Mouse (Mus musculus): ENCODE measurements around the gene Ankef1. TPM values are rescaled to one million over a fixed set of nuclear protein-coding genes. Genes with fewer than 3 reads are reported as not detected.

The Ankef1 gene
- total RNA-seq (2012; rRNA removed) (not detected in 2 replicates), polyA plus RNA-seq (2012; ENCODE audit: insufficient read depth in 1 of 2, insufficient read length in 2 of 2, low read depth in 1 of 2, low replicate concordance in 2 of 2, missing spikeins in 1 of 2) (not detected)

GRCm38 (mm10) chr2:136501651-136502050 lies at the start of gene Ankef1:
Gene Ankef1 (plus strand): TSS chr2:136501910.
- Histone ChIP-seq H3K9me3 (replicated peaks; ENCODE audit: insufficient read depth, low read length) (no peaks in the 10 kb centered on the region), H3K36me3 (ENCODE audit: control insufficient read depth in 1 of 2, insufficient read depth in 2 of 2, low read length in 2 of 2) (no peaks in the 10 kb centered on the region), H3K27me3 (ENCODE audit: control insufficient read depth in 1 of 2, insufficient read depth in 2 of 2, low read length in 2 of 2) (no peaks in the 10 kb centered on the region), H3K4me1 (ENCODE audit: control insufficient read depth in 1 of 2, insufficient read depth in 2 of 2, low read length in 2 of 2) (no peaks in the 10 kb centered on the region), H3K79me2 (ENCODE audit: control insufficient read depth, insufficient read depth, low read length, poor library complexity) (no peaks in the 10 kb centered on the region), H3K9ac (ENCODE audit: control insufficient read depth, low read depth, low read length, poor library complexity, severe bottlenecking) (no peak within 1 kb of the TSS), H3K27ac (ENCODE audit: control insufficient read depth, low read depth, low read length) (no peak within 1 kb of the TSS), H3K4me3 (ENCODE audit: control insufficient read depth in 1 of 2, insufficient read depth in 1 of 2, low read depth in 2 of 2, low read length in 2 of 2) (no peak within 1 kb of the TSS)
- TF ChIP-seq NELFE (IDR thresholded peaks at IDR 0.05; ENCODE audit: low read depth, low read length) = no peak
- no peak for TF ChIP-seq ZMIZ1 (IDR thresholded peaks at IDR 0.05; ENCODE audit: low read depth, low read length)
- no peak for TF ChIP-seq GATA1 (IDR thresholded peaks at IDR 0.05; ENCODE audit: low read depth, low read length)
- no peak for TF ChIP-seq MAX (IDR thresholded peaks at IDR 0.05; ENCODE audit: low read length)
- TF ChIP-seq NRF1 (IDR thresholded peaks at IDR 0.05; ENCODE audit: insufficient read depth, low read depth, low read length, poor library complexity, severe bottlenecking) = no peak
- no peak for TF ChIP-seq EP300 (IDR thresholded peaks at IDR 0.05; ENCODE audit: low read depth in 1 of 2, low read length in 2 of 2)
- TF ChIP-seq KAT2A (conservative IDR thresholded peaks at IDR 0.05; ENCODE audit: low read depth, low read length) = no peak
- TF ChIP-seq UBTF (IDR thresholded peaks at IDR 0.05; ENCODE audit: borderline replicate concordance, insufficient read depth, low read depth, low read length) = no peak
- TF ChIP-seq POLR2A (IDR thresholded peaks at IDR 0.05; ENCODE audit: control insufficient read depth in 1 of 2, insufficient read depth in 1 of 2, low read depth in 1 of 2, low read length in 2 of 2, poor library complexity in 1 of 2) = no peak
- TF ChIP-seq USF2 (IDR thresholded peaks at IDR 0.05; ENCODE audit: borderline replicate concordance in 1 of 2, insufficient read depth in 1 of 2, low read depth in 1 of 2, low read length in 2 of 2) = no peak
- no peak for TF ChIP-seq ZNF384 (IDR thresholded peaks at IDR 0.05; ENCODE audit: low read depth, low read length)
- TF ChIP-seq ZKSCAN1 (IDR thresholded peaks at IDR 0.05; ENCODE audit: low read depth, low read length) = no peak
- no peak for TF ChIP-seq MXI1 (IDR thresholded peaks at IDR 0.05; ENCODE audit: low read depth, low read length)
- TF ChIP-seq ZC3H11A (IDR thresholded peaks at IDR 0.05; ENCODE audit: low read depth, low read length) = no peak
- no peak for TF ChIP-seq SIN3A (IDR thresholded peaks at IDR 0.05; ENCODE audit: low read length)
- TF ChIP-seq HCFC1 (IDR thresholded peaks at IDR 0.05; ENCODE audit: low read depth, low read length) = no peak
- no peak for TF ChIP-seq JUND (IDR thresholded peaks at IDR 0.05; ENCODE audit: low read depth, low read length)
- no peak for TF ChIP-seq CTCF (IDR thresholded peaks at IDR 0.05 in 2 of 3, conservative IDR thresholded peaks at IDR 0.05 in 1 of 3; ENCODE audit: control insufficient read depth in 1 of 3, insufficient read depth in 1 of 3, low read depth in 2 of 3, low read length in 3 of 3, poor library complexity in 1 of 3, severe bottlenecking in 1 of 3)
- TF ChIP-seq POLR2AphosphoS5 (IDR thresholded peaks at IDR 0.05; ENCODE audit: borderline replicate concordance, low read depth, low read length) = no peak
- TF ChIP-seq ELF1 (IDR thresholded peaks at IDR 0.05; ENCODE audit: low read depth, low read length) = no peak
- DNase-seq (ENCODE audit: low read depth, low spot score) = no peak

GRCm38 (mm10) chr2:136456468-136456867 lies 45.2 kb upstream of the Ankef1 start:
- no peak for DNase-seq (ENCODE audit: low read depth, low spot score)
- H3K9ac ChIP-seq (ENCODE audit: control insufficient read depth, low read depth, low read length, poor library complexity, severe bottlenecking) = no peak overlapping the region
- no peak overlapping the region for H3K4me3 ChIP-seq (ENCODE audit: control insufficient read depth in 1 of 2, insufficient read depth in 1 of 2, low read depth in 2 of 2, low read length in 2 of 2)
- no peaks in the 10 kb centered on the region for H3K27me3 ChIP-seq (ENCODE audit: control insufficient read depth in 1 of 2, insufficient read depth in 2 of 2, low read length in 2 of 2)
- H3K36me3 ChIP-seq (ENCODE audit: control insufficient read depth in 1 of 2, insufficient read depth in 2 of 2, low read length in 2 of 2) = no peaks in the 10 kb centered on the region
- no peak overlapping the region for H3K27ac ChIP-seq (ENCODE audit: control insufficient read depth, low read depth, low read length)
- no peaks in the 10 kb centered on the region for H3K79me2 ChIP-seq (ENCODE audit: control insufficient read depth, insufficient read depth, low read length, poor library complexity)
- no peaks in the 10 kb centered on the region for H3K9me3 ChIP-seq (replicated peaks; ENCODE audit: insufficient read depth, low read length)
- no peaks in the 10 kb centered on the region for H3K4me1 ChIP-seq (ENCODE audit: control insufficient read depth in 1 of 2, insufficient read depth in 2 of 2, low read length in 2 of 2)
- TF ChIP-seq BHLHE40 (IDR thresholded peaks at IDR 0.05; ENCODE audit: borderline replicate concordance, low read depth, low read length) = no peak
- TF ChIP-seq GATA1 (IDR thresholded peaks at IDR 0.05; ENCODE audit: low read depth, low read length) = no peak
- no peak for TF ChIP-seq E2F4 (IDR thresholded peaks at IDR 0.05; ENCODE audit: borderline replicate concordance, low read depth, low read length)
